Mouse (Mus musculus) embryonic stem cell, embryonic (primary cell): Measurements from ENCODE around the gene Gadd45gip1.

Source experiments
- CTCF ChIA-PET, 4 experiments: fragments of 300-600 bp in 2 of 4; fragments of 350-600 bp in 2 of 4; sonication (Branson Sonifier 250); formaldehyde crosslinking; loops; one replicate each; lab custom pipeline; 2022; ENCODE audit warnings: inconsistent platforms in 2 of 4; lab: Charles Lee
- POLR2A ChIA-PET, 4 experiments: fragments of 300-600 bp in 2 of 4; fragments of 350-600 bp in 2 of 4; sonication (Branson Sonifier 250); formaldehyde crosslinking; loops; one replicate each; lab custom pipeline; 2022; ENCODE audit warnings: antibody characterized with exemption in 4 of 4, inconsistent platforms in 1 of 4; lab: Charles Lee

The Gadd45gip1 gene

DNA sequence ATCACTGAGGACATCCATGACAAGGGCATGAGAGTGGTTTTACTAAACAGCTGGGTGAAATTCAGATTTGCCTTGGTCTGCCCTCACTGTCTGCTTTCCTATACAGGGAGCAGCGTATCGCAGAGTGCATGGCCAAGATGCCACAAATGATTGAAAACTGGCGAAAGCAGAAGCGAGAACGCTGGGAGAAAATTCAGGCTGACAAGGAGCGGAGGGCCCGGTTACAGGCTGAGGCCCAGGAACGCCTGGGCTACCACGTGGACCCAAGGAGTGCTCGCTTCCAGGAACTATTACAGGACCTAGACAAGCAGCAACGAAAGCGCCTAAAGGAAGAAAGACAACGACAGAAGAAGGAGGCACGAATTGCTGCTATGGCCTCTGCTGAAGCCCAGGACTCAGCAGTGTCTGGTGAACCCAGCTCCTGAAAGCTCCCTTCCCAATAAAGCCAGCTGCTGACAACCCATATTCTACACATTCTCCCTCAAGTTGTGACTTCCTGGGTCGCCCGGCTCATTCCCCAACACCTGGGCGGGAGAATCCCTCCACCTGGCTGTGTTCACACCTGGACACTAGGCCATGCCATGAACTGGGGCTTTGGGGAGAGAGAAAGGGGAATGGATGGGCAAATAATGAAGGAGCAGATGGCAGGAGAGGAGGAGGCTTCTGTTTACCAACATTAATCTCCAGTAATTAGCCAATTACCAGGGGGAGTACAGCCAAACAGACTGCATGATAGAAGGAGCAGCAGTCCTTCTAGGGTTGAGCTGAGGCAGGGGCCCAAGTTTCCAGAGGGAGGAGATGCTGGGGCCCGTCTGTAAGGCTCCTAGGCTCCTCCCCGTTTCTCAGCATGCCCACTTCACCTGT lies 2.9 kb downstream of the Gadd45gip1 start:
- CTCF ChIA-PET, result interaction anchor here in 1 of 4 experiments (0.7 kb wide), 1 partner anchor 1145 kb away, joined by 3 read pairs; no protein-coding TSS in a partner anchor
- POLR2A ChIA-PET, result interaction anchor here in 3 of 4 experiments (0.6 to 26.4 kb wide), 19 partner anchors 4 to 1950 kb away, joined by 3 to 705 read pairs (median 6); partner anchors contain the start of genes Calr (in 3 of the 3), Farsa (in 2 of the 3), Rad23a (in 2 of the 3) and Syce2 (in 2 of the 3)

DNA sequence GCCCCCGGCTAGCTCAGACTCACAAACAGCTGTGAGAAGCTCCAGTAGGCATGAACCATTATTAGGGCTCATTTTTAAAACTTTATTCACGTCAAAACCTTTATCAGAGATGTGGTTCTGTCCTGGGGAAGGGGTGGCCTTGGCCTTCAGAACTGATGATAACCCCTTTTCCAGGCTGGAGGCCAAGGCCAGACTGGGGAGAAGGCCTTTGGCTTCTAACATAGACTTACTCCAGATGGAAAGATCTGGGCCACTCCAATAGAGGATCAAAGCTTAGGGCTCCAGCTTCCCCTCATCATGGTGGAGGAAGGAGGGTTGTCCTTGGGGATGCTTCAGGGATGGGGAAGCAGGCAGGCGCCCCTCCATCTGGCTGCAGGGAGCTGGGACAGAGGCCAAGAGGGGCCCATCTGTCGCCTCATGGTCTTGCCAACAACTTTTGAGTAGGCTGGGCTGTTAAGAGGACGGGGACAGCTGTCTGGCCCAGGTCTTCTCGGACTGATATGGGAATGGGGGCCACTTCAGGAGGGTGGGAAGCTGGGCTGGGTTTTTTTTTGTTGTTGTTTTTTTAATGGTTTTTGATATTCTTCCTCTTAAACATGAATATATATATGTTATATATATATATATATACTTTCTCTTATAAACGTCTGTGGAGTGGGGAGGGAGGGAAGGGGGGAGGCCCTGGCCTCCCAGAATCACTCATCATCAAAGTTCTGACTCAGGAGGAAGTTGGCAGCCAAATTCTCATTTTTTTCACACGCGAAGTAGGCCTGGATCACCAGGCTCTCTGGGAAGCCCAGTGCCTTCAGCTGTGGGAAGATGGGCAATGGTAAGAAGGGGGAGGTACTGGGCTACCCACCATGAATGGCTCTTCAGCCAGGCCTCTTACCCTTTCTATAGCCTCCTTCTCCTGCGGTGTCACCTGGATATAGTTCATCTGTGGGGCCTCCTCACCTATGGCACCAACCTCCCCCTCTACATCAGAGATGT lies 3.8 kb downstream of the Gadd45gip1 start:
- CTCF ChIA-PET, result interaction anchor here in 1 of 4 experiments (0.7 kb wide), 1 partner anchor 1146 kb away, joined by 3 read pairs; no protein-coding TSS in a partner anchor
- POLR2A ChIA-PET, result interaction anchor here in 3 of 4 experiments (0.6 to 26.4 kb wide), 21 partner anchors 5 to 1949 kb away, joined by 3 to 705 read pairs (median 5); partner anchors contain the start of genes Calr (in 3 of the 3), Farsa (in 2 of the 3), Syce2 (in 2 of the 3) and Dand5 (in 1 of the 3)

DNA sequence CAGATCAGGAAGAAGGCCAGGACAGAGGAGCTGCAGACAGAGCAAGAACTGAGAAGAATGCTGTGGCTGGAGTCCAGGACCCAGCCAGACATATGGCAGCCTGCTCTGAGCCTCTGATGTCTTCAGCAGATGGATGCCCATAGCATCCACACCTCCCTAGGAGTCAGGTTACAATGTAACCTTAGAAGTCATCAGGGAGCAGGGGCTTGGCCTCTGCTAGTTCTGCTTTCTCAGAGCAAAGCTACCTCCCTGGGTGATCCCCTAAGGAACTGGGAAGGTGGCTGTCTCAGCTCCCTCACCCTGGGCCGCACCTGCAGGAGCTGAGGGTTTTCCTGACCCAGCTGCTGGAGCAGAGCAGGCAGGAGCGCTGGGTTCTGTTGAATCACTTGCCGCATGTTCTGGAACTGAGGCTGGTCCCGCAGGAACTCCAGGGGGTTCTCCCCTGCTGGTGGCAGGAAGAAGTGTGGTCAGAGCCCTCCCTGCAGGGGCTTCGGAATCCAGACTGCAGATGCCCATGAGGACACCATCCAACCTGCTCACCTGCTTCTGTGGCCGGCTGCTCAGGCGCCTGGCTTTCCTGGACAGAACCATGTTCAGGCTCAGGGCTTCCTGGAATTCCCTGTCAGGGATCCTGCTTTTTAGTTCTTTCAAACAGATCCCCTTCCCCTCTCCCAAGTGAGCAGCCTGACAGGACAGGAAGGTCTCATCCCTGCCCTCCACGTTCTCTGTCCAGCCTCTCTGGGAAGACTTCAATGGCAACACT lies 6.0 kb downstream of the Gadd45gip1 start:
- CTCF ChIA-PET, result interaction anchor here (0.6 to 1.6 kb wide), 6 partner anchors 9 to 128 kb away, joined by 3 to 7 read pairs (median 4); partner anchors contain the start of gene Dand5 (in 2 of the 4)
- POLR2A ChIA-PET, result interaction anchor here in 3 of 4 experiments (0.6 to 26.4 kb wide), 26 partner anchors 4 to 252 kb away, joined by 3 to 705 read pairs (median 5); partner anchors contain the start of genes Calr (in 3 of the 3), Dand5 (in 2 of the 3), Farsa (in 2 of the 3) and Syce2 (in 2 of the 3)

DNA sequence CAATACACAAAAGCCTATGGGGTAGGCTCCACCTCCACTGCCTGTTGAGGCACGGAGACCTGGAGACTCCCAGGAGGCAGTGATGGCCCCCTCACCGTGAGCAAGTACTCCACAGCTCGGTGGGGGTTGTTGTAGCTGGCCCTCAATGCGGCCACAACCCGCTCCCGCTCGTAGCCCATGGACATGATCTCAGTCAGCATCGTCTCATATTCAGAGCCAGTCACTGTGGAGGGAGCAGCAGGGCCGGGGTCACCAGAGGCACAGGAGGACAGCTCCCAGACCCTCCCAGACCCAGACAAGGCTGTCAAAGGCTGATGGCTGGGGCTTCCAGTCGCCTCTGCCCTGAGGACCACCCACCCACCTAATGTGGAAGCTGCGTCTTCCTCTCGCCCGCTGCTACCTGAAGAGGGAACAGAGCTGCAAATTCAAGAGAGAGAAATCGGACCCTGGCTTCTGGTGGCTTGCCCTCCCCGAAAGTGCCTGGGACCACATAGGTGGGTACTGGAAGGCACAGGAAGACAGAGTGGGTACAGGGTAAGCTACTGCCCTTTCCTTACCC lies 6.7 kb downstream of the Gadd45gip1 start:
- POLR2A ChIA-PET, result interaction anchor here (0.5 to 26.4 kb wide), 21 partner anchors 3 to 207 kb away, joined by 3 to 705 read pairs (median 5); partner anchors contain the start of genes Calr (in 4 of the 4), Dand5 (in 2 of the 4), Farsa (in 2 of the 4) and Syce2 (in 2 of the 4)

DNA sequence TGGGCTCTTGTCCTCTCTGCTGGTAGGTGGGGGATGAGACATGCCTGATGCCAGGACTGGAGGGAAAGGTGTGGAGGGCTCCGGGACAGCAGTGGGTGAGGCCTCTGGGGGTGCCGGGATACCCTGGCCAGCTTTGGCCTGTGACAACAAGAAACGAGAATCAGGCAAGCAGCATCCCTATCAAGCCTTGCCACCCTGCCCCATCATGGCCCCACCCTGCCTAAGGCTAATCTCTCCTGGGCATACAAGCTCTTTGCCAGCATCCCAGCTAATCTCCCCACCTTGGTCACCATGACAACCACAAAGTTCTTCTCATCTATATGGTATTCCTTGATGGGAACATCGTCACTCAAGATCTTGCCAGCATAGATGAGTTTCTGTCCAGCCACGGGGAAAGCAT lies 7.2 kb downstream of the Gadd45gip1 start:
- POLR2A ChIA-PET, result interaction anchor here (0.5 to 26.4 kb wide), 19 partner anchors 3 to 208 kb away, joined by 3 to 705 read pairs (median 5); partner anchors contain the start of genes Calr (in 4 of the 4), Dand5 (in 2 of the 4), Farsa (in 2 of the 4) and Syce2 (in 2 of the 4)
- CTCF ChIA-PET, result interaction anchor here in 1 of 4 experiments (1.7 kb wide), 1 partner anchor 129 kb away, joined by 5 read pairs; no protein-coding TSS in a partner anchor

More for the DNA sequence above, 6.7 kb downstream of the Gadd45gip1 start:
- CTCF ChIA-PET, result interaction anchor here in 2 of 4 experiments (0.7 to 1.7 kb wide), 4 partner anchors 15 to 129 kb away, joined by 3 to 5 read pairs (median 4); partner anchors contain the start of gene Dand5 (in 2 of the 2)

DNA sequence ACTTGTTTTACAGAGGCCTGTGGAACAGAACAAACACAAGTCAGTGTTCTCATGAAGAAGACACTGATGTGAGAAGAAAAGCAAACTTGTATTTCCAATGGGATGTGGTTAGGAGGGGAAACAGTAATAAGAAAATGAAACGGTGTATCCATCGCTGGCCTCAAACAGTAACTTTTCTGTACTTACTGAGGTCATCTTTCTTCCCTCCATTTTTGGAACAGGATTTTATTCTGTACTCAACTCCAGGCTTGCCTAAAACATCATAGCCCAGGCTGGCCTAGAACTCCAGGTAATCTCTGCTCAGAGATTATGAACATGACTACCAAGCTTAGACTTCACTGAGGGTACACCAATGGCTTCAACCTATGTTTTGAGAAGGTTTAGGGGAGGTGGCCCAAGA lies 8.1 kb downstream of the Gadd45gip1 start:
- POLR2A ChIA-PET, result interaction anchor here in 3 of 4 experiments (1.1 to 26.4 kb wide), 22 partner anchors 2 to 197 kb away, joined by 3 to 705 read pairs (median 7); partner anchors contain the start of genes Syce2 (in 3 of the 3), Calr (in 2 of the 3), Dand5 (in 2 of the 3) and Farsa (in 2 of the 3)
- CTCF ChIA-PET, result interaction anchor here in 2 of 4 experiments (1.0 to 1.7 kb wide), 3 partner anchors 90 to 136 kb away, joined by 3 to 5 read pairs (median 3); no protein-coding TSS in a partner anchor

DNA sequence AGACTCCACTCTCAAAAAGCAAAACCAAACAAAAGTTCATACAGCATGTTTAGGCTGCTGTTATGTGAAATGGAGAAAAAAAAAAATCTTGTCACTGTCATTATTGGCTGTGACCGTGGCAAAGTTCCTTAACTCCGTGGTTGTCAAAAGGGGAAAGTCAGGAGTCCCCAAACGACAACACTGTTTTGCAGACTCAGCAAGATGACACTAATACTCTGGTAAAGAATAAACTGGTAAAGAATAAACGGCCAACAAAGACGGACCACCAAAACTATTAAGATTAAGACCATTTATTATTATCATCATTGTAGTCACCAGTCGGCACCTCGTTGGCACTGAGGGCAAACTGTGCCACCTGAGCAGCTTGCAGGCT lies 8.5 kb downstream of the Gadd45gip1 start:
- ChIA-PET CTCF (interaction anchor here in 2 of 4 experiments (1.0 to 1.1 kb wide), 2 partner anchors 90 to 135 kb away, joined by 3 read pairs; no protein-coding TSS in a partner anchor), POLR2A (interaction anchor here in 3 of 4 experiments (1.1 to 26.4 kb wide), 26 partner anchors 7 to 773 kb away, joined by 3 to 705 read pairs (median 8); partner anchors contain the start of genes Syce2 (in 3 of the 3), Farsa (in 2 of the 3), Calr (in 1 of the 3) and Dand5 (in 1 of the 3))

DNA sequence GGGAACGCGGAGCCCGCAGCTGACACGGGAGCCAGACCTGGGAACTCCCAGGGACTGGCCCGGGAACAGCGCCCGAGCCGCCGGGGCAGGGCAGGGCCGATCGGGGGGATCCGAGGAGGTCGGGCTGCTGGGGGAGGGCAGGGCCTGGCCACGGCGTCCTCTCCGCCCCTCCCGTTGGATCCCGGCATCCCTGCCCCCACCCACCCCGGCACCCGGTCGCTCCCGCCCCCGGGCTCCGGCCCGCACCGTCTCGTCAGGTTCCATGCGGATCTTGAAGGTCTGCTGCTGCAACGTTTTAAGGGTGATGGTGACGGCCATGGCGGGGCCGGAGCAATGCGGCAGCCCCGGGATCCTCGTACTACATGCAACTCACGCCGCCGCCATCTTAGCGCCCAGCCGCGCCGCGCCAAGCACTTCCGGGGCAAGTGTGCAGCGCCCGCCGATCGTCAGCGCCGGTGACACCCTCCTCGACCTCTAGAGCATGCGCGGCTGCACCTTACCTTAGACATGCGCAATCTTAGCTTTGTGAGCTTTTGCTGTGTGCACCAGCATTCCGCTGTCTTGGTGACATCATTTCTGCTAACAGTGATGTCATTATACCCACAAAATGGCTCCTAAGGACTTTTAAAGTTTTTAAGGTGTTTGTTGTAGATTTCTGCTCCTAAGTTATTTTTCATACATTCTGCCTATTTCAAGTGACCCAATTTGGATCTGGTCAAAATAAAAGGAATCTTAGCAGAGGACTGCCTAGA lies 9.1 kb downstream of the Gadd45gip1 start, which contains the start of gene Rad23a:
TSS of gene Rad23a (minus strand) at position 418 of the 752 bp plus-strand sequence.
- POLR2A ChIA-PET, result interaction anchor here (0.6 to 26.4 kb wide), 63 partner anchors 6 to 774 kb away, joined by 3 to 705 read pairs (median 4); partner anchors contain the start of genes Farsa (in 4 of the 4), Gcdh (in 3 of the 4), Syce2 (in 3 of the 4) and Calr (in 1 of the 4)
- CTCF ChIA-PET, result interaction anchor here in 3 of 4 experiments (0.7 to 1.7 kb wide), 9 partner anchors 18 to 153 kb away, joined by 3 to 9 read pairs (median 4); partner anchors contain the start of genes Dand5 (in 1 of the 3), Nacc1 (in 1 of the 3) and Syce2 (in 1 of the 3)

DNA sequence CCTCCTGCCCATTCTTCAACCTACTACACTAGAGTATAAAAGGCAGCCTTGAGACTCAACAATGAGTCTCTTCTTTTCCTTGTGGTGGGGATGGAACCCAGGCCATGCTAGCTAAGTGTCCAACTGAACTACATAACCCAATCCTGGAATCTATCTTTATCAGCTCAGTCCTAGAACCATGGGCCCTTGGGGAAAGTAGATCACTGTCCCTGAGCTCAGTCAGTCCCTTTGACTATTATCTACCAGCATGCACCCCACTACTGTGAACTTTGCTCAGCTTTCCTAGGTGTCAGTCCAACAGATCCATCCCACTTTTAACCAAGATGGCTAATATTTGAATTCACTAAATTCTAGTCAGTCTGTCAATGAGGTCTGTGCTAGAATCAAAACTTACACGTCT lies 10.2 kb downstream of the Gadd45gip1 start:
- POLR2A ChIA-PET, result interaction anchor here (0.6 to 26.4 kb wide), 46 partner anchors 9 to 775 kb away, joined by 3 to 705 read pairs (median 6); partner anchors contain the start of genes Farsa (in 4 of the 4), Syce2 (in 3 of the 4), Gcdh (in 2 of the 4) and Dand5 (in 1 of the 4)
- CTCF ChIA-PET, result interaction anchor here in 2 of 4 experiments (0.9 to 1.7 kb wide), 6 partner anchors 19 to 154 kb away, joined by 3 to 9 read pairs (median 4); partner anchors contain the start of genes Dand5 (in 1 of the 2), Nacc1 (in 1 of the 2) and Syce2 (in 1 of the 2)

DNA sequence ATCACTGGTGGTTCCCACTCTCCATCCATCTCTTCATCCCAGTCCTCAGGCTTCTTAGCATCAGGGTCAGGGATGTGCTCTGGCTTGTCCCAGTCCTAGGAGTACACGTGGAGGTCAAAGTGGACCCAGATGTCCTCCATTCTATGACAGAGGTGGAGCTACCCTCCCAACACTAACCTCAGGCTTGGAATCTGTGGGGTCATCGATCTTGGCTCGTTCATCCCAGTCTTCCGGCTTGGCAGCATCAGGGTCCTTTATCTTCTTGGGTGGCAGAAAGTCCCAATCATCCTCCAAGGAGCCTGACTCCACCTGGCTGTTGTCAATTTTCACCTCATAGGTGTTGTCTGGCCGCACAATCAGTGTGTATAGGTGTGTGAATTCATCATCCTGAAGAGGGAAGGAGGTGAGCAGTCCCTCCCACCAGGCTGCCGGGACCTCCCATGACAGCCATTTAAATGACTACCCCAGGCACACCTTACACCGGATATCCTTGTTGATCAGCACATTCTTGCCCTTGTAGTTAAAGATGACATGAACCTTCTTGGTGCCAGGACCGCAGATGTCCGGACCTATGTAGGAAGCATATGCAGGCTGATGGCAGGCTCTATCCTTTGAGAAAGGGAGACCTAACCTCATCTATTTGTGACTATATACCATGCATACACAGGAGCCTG lies 13.2 kb downstream of the Gadd45gip1 start:
- POLR2A ChIA-PET, result interaction anchor here in 3 of 4 experiments (0.6 to 26.4 kb wide), 18 partner anchors 9 to 238 kb away, joined by 3 to 705 read pairs (median 15); partner anchors contain the start of genes Farsa (in 3 of the 3), Syce2 (in 3 of the 3), Dand5 (in 2 of the 3) and Gadd45gip1 (in 2 of the 3)
- CTCF ChIA-PET, result no interaction called here

DNA sequence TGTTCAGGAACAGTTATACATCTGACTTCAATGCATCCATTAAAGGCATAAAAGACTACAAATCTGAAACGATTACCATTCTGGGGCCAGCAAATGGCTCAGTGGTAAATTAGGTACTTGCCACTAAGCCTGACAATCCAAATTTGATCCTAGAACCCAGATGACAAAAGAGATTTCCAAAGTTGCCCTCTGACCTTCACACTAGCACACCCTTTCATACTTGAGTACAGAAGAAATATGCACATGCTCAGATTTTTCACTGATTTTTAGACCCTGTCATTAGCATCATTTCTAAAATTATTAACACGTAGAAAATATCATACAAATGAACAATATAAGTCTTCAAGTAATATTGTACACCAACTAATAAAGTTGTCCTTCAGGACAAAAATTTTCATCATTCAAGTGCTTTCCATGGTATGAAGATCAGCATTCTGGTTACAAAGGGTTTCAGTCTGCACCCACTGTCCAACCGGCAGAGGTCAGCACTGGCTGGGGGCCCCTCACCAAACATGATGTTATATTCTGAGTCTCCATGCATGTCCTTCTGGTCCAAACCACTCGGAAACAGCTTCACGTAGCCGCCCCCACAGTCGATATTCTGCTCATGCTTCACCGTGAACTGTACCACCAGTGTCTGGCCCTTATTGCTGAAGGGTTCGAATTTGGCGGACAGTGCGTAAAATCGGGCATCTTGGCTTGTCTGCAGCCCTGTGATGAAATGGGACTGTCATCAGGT lies 14.2 kb downstream of the Gadd45gip1 start:
- ChIA-PET CTCF (interaction anchor here in 3 of 4 experiments (0.5 to 3.0 kb wide), 4 partner anchors 12 to 108 kb away, joined by 3 to 9 read pairs (median 4); partner anchors contain the start of gene Farsa (in 1 of the 3)), POLR2A (interaction anchor here (0.6 to 26.4 kb wide), 72 partner anchors 10 to 344 kb away, joined by 3 to 705 read pairs (median 8); partner anchors contain the start of genes Farsa (in 3 of the 4), Gcdh (in 3 of the 4), Syce2 (in 3 of the 4) and Dand5 (in 2 of the 4))

DNA sequence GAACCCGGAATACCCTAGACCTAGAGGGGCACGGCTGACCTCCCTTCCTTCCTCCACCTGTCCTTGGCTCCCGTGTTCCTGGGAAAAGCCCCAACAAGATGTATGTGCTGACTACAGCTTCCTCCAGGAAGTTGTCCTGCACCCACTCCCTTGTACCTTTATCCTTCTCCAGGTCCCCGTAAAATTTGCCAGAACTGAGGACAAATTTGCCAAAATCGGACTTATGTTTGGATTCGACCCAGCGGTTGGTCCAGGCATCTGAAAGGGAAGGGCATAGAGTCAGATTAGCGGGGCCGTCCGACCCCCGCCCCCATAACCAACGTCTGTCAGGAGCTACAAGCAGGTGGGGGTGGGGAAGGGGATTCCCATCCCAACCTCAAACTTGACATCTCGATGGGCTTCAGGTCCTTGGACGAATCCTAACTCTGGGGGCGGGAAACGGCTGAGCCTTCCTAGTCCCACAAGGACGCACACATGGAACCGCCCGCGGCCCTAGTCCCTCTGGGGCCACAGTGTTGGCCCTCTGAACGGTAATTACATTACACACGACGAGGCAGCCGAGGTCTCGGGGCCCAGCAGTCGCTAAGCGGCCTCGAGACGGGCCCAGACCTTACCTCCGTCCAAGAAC lies 14.9 kb downstream of the Gadd45gip1 start:
- POLR2A ChIA-PET, result interaction anchor here (0.6 to 26.4 kb wide), 142 partner anchors 8 to 780 kb away, joined by 3 to 705 read pairs (median 6); partner anchors contain the start of genes Farsa (in 4 of the 4), Dhps (in 3 of the 4), Dnase2a (in 3 of the 4) and Gadd45gip1 (in 3 of the 4)
- CTCF ChIA-PET, result interaction anchor here (0.5 to 3.0 kb wide), 9 partner anchors 11 to 159 kb away, joined by 3 to 9 read pairs (median 5); partner anchors contain the start of genes Farsa (in 1 of the 4) and Nacc1 (in 1 of the 4)
